Mouse (Mus musculus): ENCODE data around the gene Rmnd1. TPM values are rescaled to one million over a fixed set of nuclear protein-coding genes. Genes with fewer than 3 reads are reported as not detected.

The Rmnd1 gene
- total RNA-seq, 2 experiments from 2014 or later, result 31.8 to 55.6 TPM

DNA sequence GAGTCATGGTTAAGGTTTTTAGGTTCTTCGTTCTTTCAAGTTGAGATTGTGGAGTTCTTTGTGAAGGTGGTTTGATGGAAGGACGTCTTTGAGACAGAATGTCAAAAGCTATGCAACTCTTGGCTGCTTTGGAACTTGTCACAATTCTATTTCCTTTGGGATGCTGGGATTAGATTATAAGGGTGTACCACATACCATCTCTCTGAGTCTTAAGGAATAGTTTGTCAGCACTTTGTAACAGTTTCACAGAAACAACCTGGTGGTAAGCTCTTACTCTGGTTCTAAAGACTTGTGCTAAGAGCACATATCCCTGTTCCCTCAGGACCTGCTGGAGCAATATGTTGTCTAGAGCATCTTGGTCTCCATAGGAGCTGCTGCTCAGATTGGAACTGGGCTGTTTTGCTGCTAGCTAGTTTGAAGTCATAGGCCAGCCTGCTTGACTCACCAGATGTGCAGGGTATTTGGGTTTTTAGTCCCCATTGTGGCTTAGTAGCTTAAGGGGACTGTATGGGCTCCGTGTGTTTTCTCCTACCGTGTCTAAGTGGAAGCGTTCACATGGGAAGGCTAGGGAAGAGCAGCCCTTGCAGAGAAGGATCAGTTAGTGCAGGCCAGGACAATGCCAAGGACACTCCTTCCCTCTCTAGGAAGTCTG lies 42.6 kb downstream of the Rmnd1 start:
- no peak for DNase-seq
- TF ChIP-seq CTCF (IDR thresholded peaks at IDR 0.05), result no peak
- Histone ChIP-seq H3K27ac (peak overlapping the region; percentile 99), H3K4me3 (peak overlapping the region; percentile 99)
- intact Hi-C loops (cut with DNase I), result loop anchor here (2.0 kb wide), 1 partner anchor 43 kb away; the partner anchor contains the start of genes Armt1 and Rmnd1

DNA sequence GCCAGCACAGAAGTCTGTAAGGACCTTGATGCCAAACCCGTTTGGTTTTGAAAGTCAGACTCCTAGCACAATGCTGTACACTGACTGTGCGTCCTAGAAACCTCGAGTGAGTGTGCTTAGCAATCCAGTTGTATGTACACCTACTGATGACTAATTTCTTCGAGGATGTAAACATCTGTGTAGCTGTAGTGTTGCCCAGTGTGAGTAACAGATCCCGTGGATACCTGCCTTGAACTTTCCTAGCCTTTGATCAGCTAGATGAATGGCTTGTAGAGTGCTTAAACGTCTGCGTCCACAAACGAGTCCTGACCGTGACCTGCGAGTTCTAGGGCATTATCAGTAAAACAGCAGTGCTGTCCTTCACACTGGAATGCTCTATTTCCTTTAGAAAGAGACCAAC lies 43.2 kb downstream of the Rmnd1 start:
- Histone ChIP-seq H3K4me3 (peak overlapping the region; percentile 99), H3K27ac (peak overlapping the region; percentile 99)
- DNase-seq, result no peak
- intact Hi-C loops (cut with DNase I), result loop anchor here (2.0 kb wide), 1 partner anchor 44 kb away; the partner anchor contains the start of genes Armt1 and Rmnd1
- TF ChIP-seq CTCF (IDR thresholded peaks at IDR 0.05), result no peak

- intact Hi-C loops (cut with DNase I), result loop anchor here (2.0 kb wide), 1 partner anchor 44 kb away; the partner anchor contains the start of genes Armt1 and Rmnd1
- TF ChIP-seq CTCF (IDR thresholded peaks at IDR 0.05), result no peak
- Histone ChIP-seq H3K4me3 (peak overlapping the region; percentile 99), H3K27ac (peak overlapping the region; percentile 99)
- DNase-seq, result no peak
These were observed 43.8 kb downstream of the Rmnd1 start for GRCm38 (mm10) chr10:4388384-4388745.

DNA sequence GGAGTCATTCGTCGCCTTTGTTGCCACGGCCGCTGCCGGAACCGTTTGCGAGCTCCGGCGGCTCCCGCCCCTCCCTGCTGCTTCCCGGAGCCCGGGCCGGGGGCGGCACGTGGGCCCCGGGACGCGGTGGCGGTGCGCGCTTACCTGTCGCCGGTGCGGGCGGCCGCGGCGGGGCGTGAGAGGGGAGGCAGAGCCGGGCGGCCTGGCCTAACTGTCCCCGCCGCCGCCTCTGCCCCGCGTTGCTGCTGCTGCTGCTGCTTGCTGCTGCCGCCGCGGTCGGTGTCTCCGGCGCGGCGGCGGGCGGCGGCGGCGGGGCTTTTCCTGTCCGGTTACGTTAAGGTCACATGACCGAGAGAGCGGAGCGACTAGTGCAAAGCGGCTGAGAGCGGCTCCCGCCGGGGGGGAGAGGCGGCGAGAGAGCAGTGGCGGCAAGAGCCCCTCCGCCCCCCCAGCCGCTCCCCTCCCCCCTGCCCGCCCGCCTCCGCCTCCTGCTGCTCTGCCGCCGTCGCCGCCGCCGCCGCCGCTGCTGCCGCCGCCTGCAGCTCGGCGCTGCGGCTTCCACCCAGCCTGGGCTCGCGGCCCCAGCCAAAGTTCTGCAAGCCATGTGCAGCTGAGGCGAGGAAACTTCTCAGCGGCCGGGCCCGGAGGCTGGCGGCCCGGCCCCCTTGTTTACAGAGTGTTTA lies 44.3 kb downstream of the Rmnd1 start, which contains the start of gene Zbtb2:
Gene Zbtb2 (minus strand): TSS at position 408 of the 683 bp plus-strand sequence.
- intact Hi-C loops (cut with DNase I), result loop anchor here (2.0 kb wide), 1 partner anchor 45 kb away; the partner anchor contains the start of genes Armt1 and Rmnd1
- Histone ChIP-seq H3K4me3 (peak within 1 kb of the TSS; percentile 99), H3K27ac (peak within 1 kb of the TSS; percentile 99)
- DNase-seq, result peak; percentile 84
- TF ChIP-seq CTCF (IDR thresholded peaks at IDR 0.05), result no peak

DNA sequence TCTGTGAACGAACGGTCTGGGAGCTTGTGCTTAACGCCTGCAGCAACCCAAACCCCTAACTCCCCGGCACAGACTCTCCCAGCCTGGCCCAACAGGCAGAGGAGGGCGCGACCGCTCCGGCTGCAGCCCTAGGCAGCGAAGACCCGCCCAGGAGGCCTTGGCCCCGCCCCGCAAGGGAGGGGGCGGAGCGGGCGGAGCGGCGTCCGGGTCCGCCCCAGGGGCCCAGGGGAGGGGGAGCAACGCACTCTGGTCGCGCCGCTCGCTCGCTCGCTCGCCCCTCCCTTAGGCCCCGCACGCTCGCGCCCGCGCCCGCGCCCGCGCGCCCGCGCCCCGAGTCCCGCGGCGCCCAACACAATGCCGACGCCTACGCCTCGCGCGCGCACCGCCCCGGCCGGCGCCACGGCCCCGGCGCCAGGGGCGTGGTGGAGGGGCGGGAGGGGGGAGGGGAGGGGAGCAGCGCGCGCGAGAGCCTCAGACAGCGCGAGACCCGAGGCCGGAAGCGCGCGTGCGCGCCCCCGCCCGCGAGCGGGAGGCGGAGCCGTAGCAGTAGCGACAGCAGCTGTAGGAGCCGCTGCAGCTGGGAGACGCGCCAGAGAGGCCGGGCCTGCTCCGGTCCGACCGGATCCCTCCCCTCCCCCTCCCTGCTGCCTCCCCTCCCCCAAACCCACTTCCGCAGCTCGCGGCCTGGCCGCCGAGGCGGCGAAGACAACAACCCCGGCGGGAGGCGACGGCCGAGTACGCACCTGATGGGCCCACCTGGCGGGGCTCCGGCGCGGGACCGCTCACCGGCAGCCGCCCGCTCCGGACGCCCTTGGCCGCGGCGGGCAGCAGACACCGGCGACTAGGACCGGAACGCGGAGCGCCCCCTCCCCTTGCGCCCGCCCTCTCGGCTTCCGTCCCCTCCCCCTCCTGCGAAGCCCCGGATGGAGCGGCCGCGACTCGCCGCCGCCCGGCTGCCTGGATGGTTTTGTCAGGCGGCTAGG lies 45.3 kb downstream of the Rmnd1 start:
- Histone ChIP-seq H3K4me3 (peak overlapping the region; percentile 99), H3K27ac (peak overlapping the region; percentile 99)
- DNase-seq, result peak; percentile 99
- intact Hi-C loops (cut with DNase I), result no loop called here
- no peak for TF ChIP-seq CTCF (IDR thresholded peaks at IDR 0.05)

DNA sequence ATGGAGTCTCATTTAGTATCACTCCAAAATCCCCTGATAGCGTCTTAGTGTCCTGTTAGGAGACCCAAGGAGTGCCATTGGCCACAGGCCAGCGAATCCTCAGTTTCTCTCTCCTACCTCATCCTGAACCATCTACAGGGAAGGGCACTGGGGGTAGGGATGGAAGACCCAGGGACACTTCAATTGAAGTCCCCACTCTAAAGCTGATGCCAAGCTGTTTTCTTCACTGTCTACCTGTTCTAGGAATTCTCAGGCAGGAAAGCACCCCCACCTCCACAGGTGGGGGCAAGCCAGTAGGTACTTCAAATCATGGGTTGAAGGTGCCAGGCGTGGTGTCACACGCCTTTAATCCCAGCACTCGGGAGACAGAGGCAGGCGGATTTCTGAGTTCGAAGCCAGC lies 47.9 kb downstream of the Rmnd1 start:
- H3K27ac ChIP-seq, result no peak overlapping the region
- H3K4me3 ChIP-seq, result no peak overlapping the region
- intact Hi-C loops (cut with DNase I), result no loop called here
- no peak for DNase-seq
- TF ChIP-seq CTCF (IDR thresholded peaks at IDR 0.05), result no peak

- no peak overlapping the region for H3K4me3 ChIP-seq
- no peak overlapping the region for H3K27ac ChIP-seq
- intact Hi-C loops (cut with DNase I), result no loop called here
- TF ChIP-seq CTCF (IDR thresholded peaks at IDR 0.05), result no peak
- DNase-seq, result no peak
These were observed 51.4 kb downstream of the Rmnd1 start for GRCm38 (mm10) chr10:4380748-4381147.

DNA sequence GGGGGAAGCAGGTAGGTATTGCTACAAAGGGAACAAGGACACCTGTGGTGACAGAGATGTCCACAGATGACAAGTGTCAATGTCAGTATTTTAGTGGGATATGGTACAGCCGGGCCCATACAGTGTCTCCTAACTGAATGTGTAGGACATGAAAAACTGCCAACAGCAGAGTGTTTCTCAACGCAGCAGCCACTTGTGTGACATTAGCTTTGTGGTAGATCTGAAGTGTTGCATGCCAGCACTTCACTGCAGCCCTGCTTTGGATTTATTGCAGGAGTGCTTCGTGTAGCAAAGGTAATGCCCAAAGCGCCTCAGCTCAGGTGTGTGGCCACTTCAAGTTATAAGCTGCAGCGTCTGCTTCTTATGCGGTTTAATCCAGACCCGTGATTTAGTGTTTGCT lies 55.3 kb downstream of the Rmnd1 start:
- peak overlapping the region; percentile 56; the same call in 1 of the 2 replicates for H3K27ac ChIP-seq
- intact Hi-C loops (cut with DNase I), result no loop called here

DNA sequence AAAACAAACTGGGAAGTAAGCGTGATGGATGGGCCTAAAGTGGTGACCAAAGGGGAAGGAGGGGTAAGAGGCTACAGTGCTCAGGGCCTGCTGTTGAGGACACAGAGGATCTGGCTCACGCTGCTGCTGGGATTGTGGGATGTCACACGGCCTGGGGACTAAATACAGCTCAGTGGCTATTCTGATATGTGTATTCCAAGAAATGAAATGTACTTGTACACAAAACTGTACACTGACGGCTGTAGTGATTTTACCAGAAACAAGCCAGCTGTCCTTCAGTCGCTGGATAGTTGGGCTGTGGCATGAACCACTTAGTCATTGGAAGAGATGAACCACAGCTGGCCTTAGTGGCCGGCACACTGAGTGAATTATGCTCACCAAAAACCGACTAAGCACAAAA lies 55.7 kb downstream of the Rmnd1 start:
- no peak for DNase-seq
- intact Hi-C loops (cut with DNase I), result no loop called here
- TF ChIP-seq CTCF (IDR thresholded peaks at IDR 0.05), result no peak
- H3K27ac ChIP-seq, result peak overlapping the region; percentile 56
- no peak overlapping the region for H3K4me3 ChIP-seq

More for the DNA sequence above, 55.3 kb downstream of the Rmnd1 start:
- no peak for DNase-seq
- H3K4me3 ChIP-seq, result no peak overlapping the region
- TF ChIP-seq CTCF (IDR thresholded peaks at IDR 0.05), result no peak

GRCm38 (mm10) chr10:4375267-4375666 lies 56.9 kb downstream of the Rmnd1 start:
- no peak for TF ChIP-seq CTCF (IDR thresholded peaks at IDR 0.05)
- no peak for DNase-seq
- Histone ChIP-seq H3K27ac (no peak overlapping the region), H3K4me3 (no peak overlapping the region)
- intact Hi-C loops (cut with DNase I), result no loop called here

GRCm38 (mm10) chr10:4374734-4375133 lies 57.5 kb downstream of the Rmnd1 start:
- TF ChIP-seq CTCF (IDR thresholded peaks at IDR 0.05), result no peak
- intact Hi-C loops (cut with DNase I), result no loop called here
- no peak overlapping the region for H3K27ac ChIP-seq
- no peak overlapping the region for H3K4me3 ChIP-seq
- no peak for DNase-seq

DNA sequence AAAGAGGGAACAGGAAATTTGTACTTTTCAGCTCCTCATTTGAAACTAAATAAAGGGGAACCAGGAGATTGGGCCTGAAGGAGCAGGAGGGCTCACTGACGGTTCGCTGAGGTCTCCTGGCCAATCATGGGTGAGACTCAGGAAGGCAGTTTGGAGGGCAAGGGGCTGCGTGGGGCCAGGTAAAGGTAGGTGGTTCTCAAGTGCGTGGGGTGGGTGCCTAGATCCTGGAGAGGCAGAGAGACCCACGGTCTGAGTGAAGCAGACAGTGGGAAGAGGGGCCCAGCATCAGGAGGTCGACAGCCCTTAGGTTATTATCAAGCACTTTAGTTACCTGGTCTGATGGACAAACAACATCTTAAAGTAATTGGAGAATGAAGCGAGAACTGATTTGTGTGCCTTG lies 57.9 kb downstream of the Rmnd1 start:
- Histone ChIP-seq H3K27ac (no peak overlapping the region), H3K4me3 (no peak overlapping the region)
- DNase-seq, result no peak
- TF ChIP-seq CTCF (IDR thresholded peaks at IDR 0.05), result no peak
- intact Hi-C loops (cut with DNase I), result no loop called here
